Mouse (Mus musculus) brain, embryonic 14.5 days (tissue): ENCODE data around the gene Kirrel2.

Experiments used
- CTCF ChIP-seq: fragments of 200-500 bp; IDR thresholded peaks from 2 replicates; pipeline ENCODE4 v1.5.1; 2012; ENCODE audit warnings: inconsistent platforms, mild to moderate bottlenecking, moderate library complexity, borderline replicate concordance; ENCODE audit not compliant: insufficient read depth, insufficient read length; ENCODE audit errors: extremely low read depth
- POLR2A ChIP-seq: fragments of 200-500 bp; IDR thresholded peaks from 2 replicates; pipeline ENCODE4 v1.6.1; 2012; ENCODE audit warnings: mild to moderate bottlenecking, inconsistent platforms, borderline replicate concordance; ENCODE audit not compliant: poor library complexity, insufficient read depth, insufficient read length, severe bottlenecking; ENCODE audit errors: extremely low read depth

DNA sequence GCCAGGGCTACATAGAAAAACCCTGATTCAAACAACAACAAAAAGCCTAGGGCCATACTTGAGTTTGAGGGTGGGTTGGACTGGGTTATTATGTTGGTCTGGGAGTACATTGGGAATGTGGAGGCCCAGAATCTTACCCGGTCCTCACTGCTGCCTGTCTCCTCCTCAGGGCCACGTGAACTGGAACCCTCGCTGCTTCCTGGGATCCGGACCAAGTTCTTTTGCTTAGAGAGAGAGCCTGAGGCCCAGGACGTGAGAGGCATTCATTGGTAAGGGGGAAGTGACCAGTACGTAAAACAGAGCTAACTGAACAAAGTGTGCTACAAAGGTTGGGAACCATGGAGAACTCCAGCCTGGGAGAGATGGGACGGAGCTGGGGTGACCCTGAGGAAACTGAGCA, 7.2 kb downstream of the Kirrel2 start:
- TF ChIP-seq CTCF (no peak), POLR2A (no peak)
